Mouse (Mus musculus) intestine, embryonic 14.5 days (tissue): Measurements from ENCODE around the gene Os9. TPM values are rescaled to one million over a fixed set of nuclear protein-coding genes. Genes with fewer than 3 reads are reported as not detected.

ENCODE experiments used
- ATAC-seq: fragments of 200-750 bp; cut with Nextera tagmentation; replicated peaks from 2 replicates; pipeline ENCODE4 v1.8.0; 2017; ENCODE audit warnings: low read depth, moderate number of reproducible peaks, moderate TSS enrichment, moderate library complexity; ENCODE audit not compliant: low FRiP score, low TSS enrichment
- DNase-seq: peaks from one replicate; pipeline ENCODE4 v3.0.0-alpha.2; 2018; ENCODE audit warnings: low spot score
- H3K27ac ChIP-seq: fragments of 300-500 bp; sonication (generic); 2 replicates; pipeline ENCODE4 v1.5.1; 2014; ENCODE audit warnings: low read depth, mild to moderate bottlenecking, control low read depth
- H3K27me3 ChIP-seq: fragments of 300-500 bp; sonication (generic); replicated peaks from 2 replicates; pipeline ENCODE4 v1.6.1; 2014; ENCODE audit warnings: low read length, control low read depth; ENCODE audit not compliant: control insufficient read depth, insufficient read depth
- H3K36me3 ChIP-seq: fragments of 300-500 bp; sonication (generic); 2 replicates; pipeline ENCODE4 v1.6.1; 2014; ENCODE audit warnings: low read length, control low read depth; ENCODE audit not compliant: control insufficient read depth, insufficient read depth
- H3K4me1 ChIP-seq: fragments of 300-500 bp; sonication (generic); replicated peaks from 2 replicates; pipeline ENCODE4 v1.6.1; 2014; ENCODE audit warnings: low read length, control low read depth, mixed read lengths; ENCODE audit not compliant: control insufficient read depth, insufficient read depth
- H3K4me2 ChIP-seq: fragments of 300-500 bp; sonication (generic); 2 replicates; pipeline ENCODE4 v1.6.1; 2014; ENCODE audit warnings: low read length
- H3K4me3 ChIP-seq: fragments of 300-500 bp; sonication (generic); 2 replicates; pipeline ENCODE4 v1.5.1; 2014; ENCODE audit warnings: low read depth, low read length, control low read depth, mixed read lengths
- H3K9ac ChIP-seq: fragments of 300-500 bp; sonication (generic); 2 replicates; pipeline ENCODE4 v1.6.1; 2014; ENCODE audit warnings: mild to moderate bottlenecking, low read length
- H3K9me3 ChIP-seq: fragments of 300-500 bp; sonication (generic); 2 replicates; pipeline ENCODE4 v1.6.1; 2016; ENCODE audit warnings: low read length, control low read depth; ENCODE audit not compliant: control insufficient read depth
- whole genome bisulfite sequencing: fragments of 180-500 bp; shearing (Covaris S2); extraction: QIAGEN DNeasy Blood & Tissue Kit; methylation state at CpG from one replicate; pipeline ENCODE4 v1.1.7; 2014; 5-methylcytosine and 5-hydroxymethylcytosine counted together
- polyA plus RNA-seq: library from polyadenylated mRNA; unstranded; fragments of >200 nt; fragmentation: Nextera tagmentation; extraction: Ambion mirVana; gene quantifications from 2 replicates; pipeline ENCODE4 v1.2.1, GENCODE M21; 2014

The Os9 gene
- 47.6 and 51.6 TPM in 2 replicates for polyA plus RNA-seq

DNA sequence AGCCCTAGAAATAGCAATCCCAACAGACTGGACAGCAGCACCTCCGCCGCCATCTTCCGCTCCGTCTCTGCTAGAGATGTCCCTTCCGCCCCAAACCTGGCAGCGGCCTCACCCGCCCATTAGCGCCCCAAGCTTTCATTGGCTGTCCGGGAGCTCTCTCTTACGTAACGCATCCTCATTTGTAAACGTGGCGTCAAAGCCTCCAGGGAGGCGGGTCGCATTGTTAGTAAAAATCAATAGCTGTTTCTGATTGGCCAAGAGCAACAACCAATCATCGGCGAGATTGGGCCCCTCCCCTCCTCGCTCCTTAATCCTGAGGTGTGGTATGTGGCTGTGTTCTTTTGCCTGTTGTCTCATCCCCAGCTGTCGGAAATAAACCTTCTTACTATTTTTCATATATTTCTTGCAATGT is at the start of gene Os9:
TSS of gene Os9 (minus strand) at position 66 of the 412 bp plus-strand sequence.
- H3K27ac ChIP-seq: no peak within 1 kb of the TSS
- H3K4me1 ChIP-seq: peaks cover 13% of the 10 kb centered on the region
- ATAC-seq: peak; percentile 96
- H3K36me3 ChIP-seq: peaks cover 34% of the 10 kb centered on the region
- peak; percentile 95 for DNase-seq
- 1% methylated on average over 19 of the region's 19 CpGs for WGBS
- H3K9ac ChIP-seq: peak within 1 kb of the TSS; percentile 66
- no peaks in the 10 kb centered on the region for H3K9me3 ChIP-seq
- peak within 1 kb of the TSS; percentile 90 for H3K4me3 ChIP-seq
- H3K4me2 ChIP-seq: peak within 1 kb of the TSS; percentile 100
- H3K27me3 ChIP-seq: no peaks in the 10 kb centered on the region

DNA sequence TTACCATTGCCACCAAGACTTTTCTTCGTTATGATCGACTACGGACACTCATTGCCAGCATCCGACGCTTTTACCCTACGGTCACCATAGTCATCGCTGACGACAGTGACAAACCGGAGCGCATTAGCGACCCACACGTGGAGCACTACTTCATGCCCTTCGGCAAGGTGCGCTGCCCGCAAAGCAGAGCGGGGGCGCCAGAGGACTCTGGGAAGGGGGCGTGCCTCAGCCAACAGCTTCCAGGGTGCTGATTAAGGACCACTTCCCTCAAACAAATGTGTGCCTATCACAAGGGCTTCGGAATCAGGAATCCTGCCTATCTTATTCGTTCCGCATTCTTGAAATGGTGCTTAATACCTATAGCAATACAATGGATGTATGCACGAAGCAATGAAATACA is 49.1 kb upstream of the Os9 start:
- peaks cover 18% of the 10 kb centered on the region for H3K4me1 ChIP-seq
- H3K27me3 ChIP-seq: peaks cover 52% of the 10 kb centered on the region
- DNase-seq (no peak), ATAC-seq (no peak)
- H3K36me3 ChIP-seq: 0 out of 2 replicates have a peak, but pooled peaks cover 4% of the 10 kb centered on the region
- WGBS: 11% methylated on average over 22 of the region's 22 CpGs
- no peak overlapping the region for H3K27ac ChIP-seq
- no peaks in the 10 kb centered on the region for H3K9me3 ChIP-seq
- peak overlapping the region; percentile 32 for H3K4me3 ChIP-seq
- H3K9ac ChIP-seq: no peak overlapping the region
- peak overlapping the region; percentile 61 for H3K4me2 ChIP-seq

DNA sequence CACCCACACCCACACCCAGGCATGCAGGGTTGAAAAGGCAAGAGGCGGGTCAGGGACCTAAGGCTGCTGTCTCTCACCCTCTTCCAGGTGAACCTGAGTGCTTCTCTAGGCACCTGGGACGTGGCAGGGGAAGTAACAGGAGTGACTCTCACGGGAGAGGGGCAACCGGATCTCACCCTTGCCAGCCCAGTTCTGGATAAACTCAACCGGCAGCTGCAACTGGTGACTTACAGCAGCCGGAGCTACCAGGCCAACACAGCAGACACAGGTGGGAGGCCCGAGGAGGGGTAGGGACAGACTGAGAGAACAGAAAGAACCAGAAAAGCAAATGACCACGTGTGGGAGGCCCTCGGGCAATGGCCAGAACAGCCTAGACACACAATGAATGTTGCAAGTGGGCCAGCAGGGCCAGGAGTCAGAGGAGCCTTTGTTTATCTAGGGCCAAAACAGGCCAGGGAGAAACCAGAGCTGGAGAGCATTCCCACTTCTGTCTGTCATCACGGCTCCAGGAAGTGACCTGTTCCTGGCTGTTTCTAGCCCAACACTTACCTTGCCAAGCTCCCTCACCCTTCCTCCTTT is 46.8 kb upstream of the Os9 start:
- Histone ChIP-seq H3K4me3 (0 out of 2 replicates have a peak overlapping the region, but pooled peaks have one; percentile 62), H3K27me3 (peaks cover 52% of the 10 kb centered on the region), H3K27ac (0 out of 2 replicates have a peak overlapping the region, but pooled peaks have one; percentile 22), H3K9ac (no peak overlapping the region), H3K36me3 (0 out of 2 replicates have a peak, but pooled peaks cover 4% of the 10 kb centered on the region), H3K4me1 (peaks cover 22% of the 10 kb centered on the region), H3K9me3 (no peaks in the 10 kb centered on the region), H3K4me2 (peak overlapping the region; percentile 100)
- no peak for ATAC-seq
- 16% methylated on average over 10 of the region's 10 CpGs for WGBS
- no peak for DNase-seq

DNA sequence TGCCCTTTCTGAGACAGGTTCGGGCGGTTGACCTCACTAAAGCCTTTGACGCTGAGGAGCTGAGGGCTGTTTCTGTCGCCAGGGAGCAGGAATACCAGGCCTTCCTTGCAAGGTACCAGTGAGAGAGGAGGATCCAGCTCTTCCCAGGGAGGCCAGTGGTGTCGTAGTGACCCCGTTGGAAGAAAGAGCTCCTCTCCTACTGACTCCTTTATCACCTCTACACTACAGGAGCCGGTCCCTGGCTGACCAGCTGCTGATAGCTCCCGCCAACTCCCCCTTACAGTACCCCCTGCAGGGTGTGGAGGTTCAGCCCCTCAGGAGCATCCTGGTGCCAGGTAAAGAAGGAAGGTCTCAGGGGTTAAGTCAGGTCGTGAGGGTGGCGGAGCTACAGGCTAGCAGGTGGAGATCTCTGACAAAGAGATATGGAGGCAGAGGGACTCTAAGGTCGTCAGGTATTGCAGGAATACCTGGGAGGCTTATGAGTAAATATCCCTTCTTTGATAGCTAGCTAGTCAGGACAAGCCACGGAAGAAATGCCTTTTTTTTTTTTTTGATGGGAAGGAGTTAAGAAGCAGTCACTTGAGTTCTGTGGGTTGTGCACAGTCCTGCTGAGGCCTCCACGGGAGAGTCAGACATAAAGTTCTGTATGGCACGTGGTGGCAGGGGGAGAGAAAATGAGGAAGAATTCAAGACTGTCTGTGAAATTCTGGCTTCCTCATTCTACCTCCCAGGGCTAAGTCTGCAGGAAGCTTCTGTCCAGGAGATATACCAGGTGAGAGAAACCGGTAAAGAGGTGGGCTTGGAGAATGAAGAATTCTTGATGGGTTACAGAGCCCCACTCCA is 46.1 kb upstream of the Os9 start:
- H3K4me2 ChIP-seq: peak overlapping the region; percentile 100
- H3K27me3 ChIP-seq: peaks cover 52% of the 10 kb centered on the region
- DNase-seq (no peak), ATAC-seq (no peak)
- peak overlapping the region; percentile 81 for H3K9ac ChIP-seq
- H3K27ac ChIP-seq: 0 out of 2 replicates have a peak overlapping the region, but pooled peaks have one; percentile 1
- WGBS: 27% methylated on average over 15 of the region's 15 CpGs
- H3K4me1 ChIP-seq: peaks cover 22% of the 10 kb centered on the region
- H3K9me3 ChIP-seq: no peaks in the 10 kb centered on the region
- peak overlapping the region; percentile 62 for H3K4me3 ChIP-seq
- 0 out of 2 replicates have a peak, but pooled peaks cover 4% of the 10 kb centered on the region for H3K36me3 ChIP-seq

DNA sequence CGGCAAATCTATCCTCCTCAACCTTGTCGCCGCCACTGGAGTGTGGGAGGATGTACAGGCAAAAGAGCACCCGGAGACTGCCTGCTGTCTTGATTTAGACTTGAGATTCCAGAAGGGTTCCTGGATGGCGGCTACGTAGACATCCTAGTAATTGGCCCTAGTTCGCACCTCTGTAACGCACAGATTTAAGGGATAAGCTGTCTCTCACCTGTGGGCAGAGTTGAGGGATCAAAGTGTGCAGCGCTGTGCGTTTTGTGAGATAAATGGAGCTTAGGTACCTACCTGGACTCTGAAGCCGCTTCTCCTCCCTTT is 45.4 kb upstream of the Os9 start:
- H3K27me3 ChIP-seq: peaks cover 52% of the 10 kb centered on the region
- peak overlapping the region; percentile 100 for H3K4me2 ChIP-seq
- 0 out of 2 replicates have a peak, but pooled peaks cover 4% of the 10 kb centered on the region for H3K36me3 ChIP-seq
- 4% methylated on average over 11 of the region's 11 CpGs for WGBS
- peak overlapping the region; percentile 70; the same call in 1 of the 2 replicates for H3K27ac ChIP-seq
- H3K4me1 ChIP-seq: peaks cover 22% of the 10 kb centered on the region
- DNase-seq (no peak), ATAC-seq (no peak)
- H3K9ac ChIP-seq: peak overlapping the region; percentile 81
- H3K4me3 ChIP-seq: peak overlapping the region; percentile 62
- no peaks in the 10 kb centered on the region for H3K9me3 ChIP-seq

DNA sequence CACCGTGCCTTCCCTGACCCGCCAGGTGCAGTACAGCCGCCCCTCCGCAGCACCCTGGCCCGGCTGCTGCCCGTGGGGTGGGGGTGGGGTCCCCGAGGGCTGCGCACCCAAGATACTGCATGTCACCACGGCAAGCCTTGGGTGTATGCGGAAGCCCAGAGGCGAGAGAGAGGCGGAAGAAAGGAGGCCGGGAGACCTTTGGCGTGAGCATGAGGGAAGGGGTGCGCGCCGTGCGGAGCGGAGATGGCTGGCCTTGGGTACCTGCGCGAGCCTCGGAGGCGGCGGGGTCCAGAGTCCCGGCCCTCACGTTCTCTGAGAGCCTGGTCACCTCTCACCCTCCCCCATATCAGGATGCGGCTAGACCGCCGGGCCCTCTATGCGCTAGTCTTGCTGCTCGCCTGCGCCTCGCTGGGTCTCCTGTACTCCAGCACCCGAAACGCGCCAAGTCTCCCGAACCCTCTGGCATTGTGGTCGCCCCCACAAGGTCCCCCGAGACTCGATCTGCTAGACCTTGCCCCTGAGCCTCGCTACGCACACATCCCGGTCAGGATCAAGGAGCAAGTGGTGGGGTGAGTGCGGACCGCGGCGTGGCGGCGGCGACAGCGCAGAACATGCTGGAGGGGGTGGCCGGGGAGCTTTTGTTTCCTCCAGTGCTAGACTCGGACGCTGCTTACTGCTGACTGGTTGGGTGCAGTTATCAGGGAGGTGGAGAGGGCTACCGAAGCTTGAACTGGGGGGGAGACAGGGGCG is 44.9 kb upstream of the Os9 start:
- Histone ChIP-seq H3K4me1 (peaks cover 19% of the 10 kb centered on the region), H3K27ac (peak overlapping the region; percentile 70), H3K9me3 (no peaks in the 10 kb centered on the region), H3K9ac (peak overlapping the region; percentile 81), H3K4me3 (peak overlapping the region; percentile 62), H3K4me2 (peak overlapping the region; percentile 100), H3K36me3 (0 out of 2 replicates have a peak, but pooled peaks cover 4% of the 10 kb centered on the region), H3K27me3 (peaks cover 50% of the 10 kb centered on the region)
- peak; percentile 41 for ATAC-seq
- under 1% methylated on average over 55 of the region's 56 CpGs for WGBS
- peak; percentile 84 for DNase-seq

DNA sequence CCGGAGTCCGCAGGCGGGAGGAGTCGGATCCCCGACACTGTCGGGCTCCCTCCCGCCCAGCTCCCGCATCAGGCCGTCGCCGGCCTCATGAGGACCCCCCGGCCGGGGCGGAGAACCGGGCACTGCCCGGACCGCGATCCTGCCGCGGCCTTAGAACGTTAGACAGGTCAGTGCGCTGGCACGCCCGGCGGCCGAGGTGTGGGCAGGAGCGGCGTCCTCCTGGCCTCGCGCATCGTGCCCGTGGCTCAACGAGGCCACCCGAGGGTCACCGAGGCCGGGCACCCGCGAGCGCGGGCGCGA is 44.4 kb upstream of the Os9 start:
- Histone ChIP-seq H3K27me3 (peaks cover 46% of the 10 kb centered on the region), H3K9me3 (no peaks in the 10 kb centered on the region), H3K9ac (peak overlapping the region; percentile 81), H3K4me3 (peak overlapping the region; percentile 62), H3K27ac (peak overlapping the region; percentile 70), H3K36me3 (0 out of 2 replicates have a peak, but pooled peaks cover 4% of the 10 kb centered on the region), H3K4me1 (peaks cover 14% of the 10 kb centered on the region), H3K4me2 (peak overlapping the region; percentile 100)
- no peak for DNase-seq
- WGBS: 0% methylated on average over 41 of the region's 42 CpGs
- peak; percentile 32; the same call in 1 of the 2 replicates for ATAC-seq

DNA sequence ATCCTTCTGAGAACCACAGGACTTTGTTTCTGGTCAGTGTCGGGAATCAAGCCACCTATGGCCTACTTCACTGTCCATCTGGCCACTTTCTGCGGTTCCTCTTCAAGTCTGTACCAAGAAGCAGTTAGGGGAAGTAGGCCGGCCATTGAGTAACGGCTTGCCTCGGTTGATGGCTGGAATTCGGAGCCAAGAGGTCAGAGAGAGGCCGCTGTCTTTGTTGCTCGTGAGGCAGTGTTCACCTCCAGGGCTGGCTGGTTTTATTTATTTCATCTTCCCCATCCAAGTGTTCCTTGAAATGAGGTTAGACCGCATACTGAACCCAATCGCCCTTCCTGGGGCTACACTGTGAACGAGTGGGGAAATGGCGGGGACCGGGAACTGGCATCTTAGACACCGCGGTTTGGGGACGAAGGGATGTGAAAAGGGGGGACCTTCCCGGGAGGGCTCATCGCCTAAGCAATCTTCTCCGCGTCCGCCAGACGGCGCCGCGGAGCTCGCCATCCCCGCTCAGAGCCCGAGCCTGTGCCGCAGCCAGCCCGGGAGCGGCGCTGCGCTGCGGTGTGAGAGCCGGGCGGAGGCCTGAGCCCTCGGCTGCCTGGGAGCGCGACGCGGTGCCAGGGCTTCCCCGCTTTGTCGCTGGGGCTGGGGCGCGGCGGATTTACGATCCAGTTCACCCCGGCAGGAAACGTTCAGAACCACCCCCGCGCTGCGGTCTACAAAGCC is 43.9 kb upstream of the Os9 start, which contains the start of gene B4galnt1:
TSS of gene B4galnt1 (plus strand) at position 595 of the 723 bp plus-strand sequence.
- ATAC-seq: peak; percentile 81

More for the DNA sequence above, 43.9 kb upstream of the Os9 start, which contains the start of gene B4galnt1:
- H3K9me3 ChIP-seq: no peaks in the 10 kb centered on the region
- 2% methylated on average over 51 of the region's 52 CpGs for WGBS
- H3K4me1 ChIP-seq: peaks cover 12% of the 10 kb centered on the region; the same call in 1 of the 2 replicates
- H3K27me3 ChIP-seq: peaks cover 42% of the 10 kb centered on the region
- H3K4me2 ChIP-seq: peak within 1 kb of the TSS; percentile 100
- peak; percentile 86 for DNase-seq
- peak within 1 kb of the TSS; percentile 81 for H3K9ac ChIP-seq
- H3K27ac ChIP-seq: peak within 1 kb of the TSS; percentile 70
- 0 out of 2 replicates have a peak, but pooled peaks cover 4% of the 10 kb centered on the region for H3K36me3 ChIP-seq
- peak within 1 kb of the TSS; percentile 62 for H3K4me3 ChIP-seq
